Mouse (Mus musculus) sigmoid colon, adult 10 weeks (tissue): ENCODE data around the gene Gpsm2. TPM values are rescaled to one million over a fixed set of nuclear protein-coding genes. Genes with fewer than 3 reads are reported as not detected.

Experiments used
- polyA plus RNA-seq: library from polyadenylated mRNA; stranded (reverse); fragments of 350-450 nt; fragmentation: Illumina TruSeq; extraction: RNeasy Lipid Tissue Mini Kit (QIAGEN cat#74804); gene quantifications from one replicate; pipeline ENCODE4 v1.2.3, GENCODE M21; 2014; ENCODE audit warnings: low read depth, low replicate concordance

Gpsm2 gene
- 41.1 TPM for polyA plus RNA-seq

DNA sequence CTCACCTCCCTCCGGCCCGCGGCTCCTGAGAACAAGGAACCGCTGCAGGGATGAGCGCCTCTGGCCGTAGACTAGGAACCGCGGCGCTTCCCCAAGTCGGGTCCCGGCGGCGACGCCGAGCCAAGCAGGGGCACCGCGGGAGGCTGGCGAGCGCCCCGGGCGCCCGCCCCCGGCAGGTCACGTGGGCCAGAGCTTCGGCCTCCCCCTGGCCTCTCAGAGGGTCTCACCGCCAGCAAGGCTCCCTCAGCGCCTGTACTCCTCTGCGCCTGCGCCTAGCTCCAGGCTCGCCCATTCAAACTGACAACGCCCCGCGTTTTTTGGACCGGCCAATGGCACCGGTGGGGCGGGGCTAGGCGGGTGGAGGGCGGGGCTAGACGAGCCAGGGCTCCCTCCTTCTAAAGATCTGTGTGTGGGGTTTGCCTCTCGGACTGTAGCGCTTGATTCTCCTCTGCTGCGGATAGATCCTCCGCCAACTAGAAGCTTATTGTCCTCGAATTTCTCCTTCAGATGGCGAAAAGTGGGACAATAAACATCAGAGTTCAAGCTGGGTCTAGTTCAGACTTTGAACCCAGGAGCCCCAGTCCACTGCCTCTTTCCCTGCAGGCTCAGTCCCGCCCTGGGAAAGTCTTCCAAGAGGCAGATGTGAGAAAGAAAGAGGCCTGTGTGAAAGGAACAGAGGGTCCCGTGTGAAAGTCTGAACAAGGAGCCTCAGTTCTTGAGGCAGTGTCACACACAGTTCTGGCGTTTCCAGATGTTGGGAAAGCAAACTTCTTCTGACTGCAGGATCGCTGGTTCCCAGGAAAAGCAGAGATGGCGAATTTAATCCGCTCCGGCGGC lies at the start of gene Gpsm2:
Gpsm2 (minus strand) TSS at position 274 of the 837 bp plus-strand sequence.

GRCm38 (mm10) chr3:108739045-108739708 lies 17.1 kb upstream of the Gpsm2 start, which contains the start of gene Aknad1:
TSS of gene Aknad1 (plus strand) at chr3:108739658.

GRCm38 (mm10) chr3:108653710-108654379 lies 68.3 kb downstream of the Gpsm2 start, which contains the start of gene Clcc1:
TSS of gene Clcc1 (plus strand) at chr3:108653913.

Other genes with a start within 250 kb of the Gpsm2 start
- gene 1700013F07Rik, start 188.2 kb downstream of the Gpsm2 start, polyA plus RNA-seq, result not detected
- 79.2 TPM for gene 5330417C22Rik, start 185.8 kb downstream of the Gpsm2 start, polyA plus RNA-seq
- 113 TPM for gene Tmem167b, start 159.8 kb downstream of the Gpsm2 start, polyA plus RNA-seq
- 78.7 TPM for gene Taf13, start 150.6 kb downstream of the Gpsm2 start, polyA plus RNA-seq
- 31.5 TPM for gene Wdr47, start 131.0 kb downstream of the Gpsm2 start, polyA plus RNA-seq
- 39.6 TPM for gene Clcc1, start 68.4 kb downstream of the Gpsm2 start, polyA plus RNA-seq
- 0.22 TPM for gene Aknad1, start 17.3 kb upstream of the Gpsm2 start, polyA plus RNA-seq
- 224 TPM for gene Stxbp3, start 118.2 kb upstream of the Gpsm2 start, polyA plus RNA-seq
- not detected for gene Fndc7, start 167.7 kb upstream of the Gpsm2 start, polyA plus RNA-seq
- gene Prpf38b, start 189.4 kb upstream of the Gpsm2 start, polyA plus RNA-seq, result 308 TPM
- gene Henmt1, start 217.6 kb upstream of the Gpsm2 start, polyA plus RNA-seq, result not detected
- gene Gm9857, start 218.1 kb upstream of the Gpsm2 start, polyA plus RNA-seq, result not detected